Mouse (Mus musculus) embryonic stem cell, embryonic (primary cell): ENCODE measurements around the gene Tenm4.

Experiments used
- CTCF ChIA-PET, 4 experiments: fragments of 300-600 bp in 2 of 4; fragments of 350-600 bp in 2 of 4; sonication (Branson Sonifier 250); formaldehyde crosslinking; loops; one replicate each; lab custom pipeline; 2022; ENCODE audit warnings: inconsistent platforms in 2 of 4; lab: Charles Lee
- POLR2A ChIA-PET, 4 experiments: fragments of 300-600 bp in 2 of 4; fragments of 350-600 bp in 2 of 4; sonication (Branson Sonifier 250); formaldehyde crosslinking; loops; one replicate each; lab custom pipeline; 2022; ENCODE audit warnings: antibody characterized with exemption in 4 of 4, inconsistent platforms in 1 of 4; lab: Charles Lee

Gene Tenm4

GRCm38 (mm10) chr7:96643461-96644204, 472.6 kb downstream of the Tenm4 start:
- ChIA-PET POLR2A (interaction anchor here in 1 of 4 experiments (0.7 to 1.6 kb wide), 4 partner anchors 11 to 484 kb away, joined by 3 to 9 read pairs (median 4); no protein-coding TSS in a partner anchor), CTCF (interaction anchor here in 3 of 4 experiments (0.7 kb wide), 3 partner anchors 11 to 129 kb away, joined by 5 to 17 read pairs (median 6); no protein-coding TSS in a partner anchor)

GRCm38 (mm10) chr7:96644205-96644531, 473.1 kb downstream of the Tenm4 start:
- CTCF ChIA-PET, result interaction anchor here in 3 of 4 experiments (0.7 kb wide), 3 partner anchors 11 to 128 kb away, joined by 5 to 17 read pairs (median 6); no protein-coding TSS in a partner anchor
- POLR2A ChIA-PET, result interaction anchor here in 1 of 4 experiments (0.7 to 1.6 kb wide), 4 partner anchors 11 to 484 kb away, joined by 3 to 9 read pairs (median 4); no protein-coding TSS in a partner anchor

GRCm38 (mm10) chr7:96647657-96648056, 476.6 kb downstream of the Tenm4 start:
- CTCF ChIA-PET, result interaction anchor here in 1 of 4 experiments (0.5 kb wide), 1 partner anchor 443 kb away, joined by 4 read pairs; no protein-coding TSS in a partner anchor
- POLR2A ChIA-PET, result interaction anchor here in 1 of 4 experiments (0.6 to 1.1 kb wide), 2 partner anchors 9 to 56 kb away, joined by 3 to 4 read pairs; no protein-coding TSS in a partner anchor

DNA sequence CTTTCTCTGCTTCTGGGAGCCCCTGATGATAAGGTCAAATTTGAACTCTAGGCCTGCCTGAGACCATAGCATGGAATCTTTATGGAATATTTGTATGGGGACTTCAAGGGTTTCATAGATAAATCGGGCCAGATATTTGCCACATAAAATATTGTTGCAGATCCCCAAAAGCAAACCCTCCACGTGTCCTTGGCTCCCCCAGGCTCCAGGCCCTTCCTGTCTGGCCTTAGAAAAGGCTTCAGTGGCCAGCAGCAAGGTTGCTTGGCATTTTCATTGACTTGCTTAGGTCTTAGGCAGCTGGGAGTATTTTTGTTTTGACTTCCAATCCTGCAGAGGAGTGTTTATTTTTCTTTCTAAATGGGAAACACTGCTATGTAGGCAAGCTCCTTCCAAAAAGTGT, 477.6 kb downstream of the Tenm4 start:
- CTCF ChIA-PET, result no interaction called here
- POLR2A ChIA-PET, result interaction anchor here in 1 of 4 experiments (1.1 kb wide), 2 partner anchors 8 to 13 kb away, joined by 3 to 4 read pairs; no protein-coding TSS in a partner anchor

DNA sequence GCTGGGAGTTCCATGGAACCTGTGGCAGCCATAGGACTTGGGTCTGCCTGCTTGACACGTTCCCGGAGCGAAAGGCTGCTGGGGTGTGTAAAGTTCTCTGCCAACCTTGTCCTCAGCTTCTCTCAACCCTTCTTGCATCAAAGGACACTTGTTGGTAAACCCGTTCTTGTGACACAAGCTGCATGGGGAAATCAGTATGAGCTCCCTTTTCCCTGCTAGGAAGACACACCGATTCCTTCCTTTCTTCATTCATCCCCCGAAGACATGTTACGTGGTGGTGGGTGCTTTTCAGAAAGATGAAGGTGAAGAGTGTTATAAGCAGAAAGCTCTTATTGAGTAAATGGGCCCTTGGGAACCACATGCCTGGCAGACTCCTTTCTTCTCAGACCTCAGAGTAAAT, 478.1 kb downstream of the Tenm4 start:
- POLR2A ChIA-PET, result interaction anchor here in 1 of 4 experiments (1.1 kb wide), 1 partner anchor 13 kb away, joined by 3 read pairs; no protein-coding TSS in a partner anchor
- CTCF ChIA-PET, result no interaction called here

DNA sequence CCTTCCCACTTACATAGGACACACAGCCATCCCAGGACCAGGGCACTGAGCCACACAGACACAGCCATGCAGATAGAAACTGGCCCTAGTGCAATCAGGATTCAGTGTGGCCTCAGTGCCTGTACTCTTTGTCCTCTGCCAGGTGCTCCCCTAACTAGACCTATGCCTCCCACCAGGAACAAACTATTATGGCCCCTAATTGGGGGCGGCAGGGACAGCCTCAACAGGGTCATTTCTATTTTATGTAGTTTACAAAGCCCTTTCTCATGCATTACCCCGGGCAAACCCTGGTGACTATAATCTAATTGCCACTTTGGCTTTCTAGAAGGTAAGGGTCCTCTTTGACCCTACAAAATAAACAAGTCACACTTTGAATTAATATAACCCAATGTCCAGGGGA, 479.4 kb downstream of the Tenm4 start:
- CTCF ChIA-PET, result interaction anchor here in 1 of 4 experiments (0.5 kb wide), 1 partner anchor 22 kb away, joined by 7 read pairs; no protein-coding TSS in a partner anchor

DNA sequence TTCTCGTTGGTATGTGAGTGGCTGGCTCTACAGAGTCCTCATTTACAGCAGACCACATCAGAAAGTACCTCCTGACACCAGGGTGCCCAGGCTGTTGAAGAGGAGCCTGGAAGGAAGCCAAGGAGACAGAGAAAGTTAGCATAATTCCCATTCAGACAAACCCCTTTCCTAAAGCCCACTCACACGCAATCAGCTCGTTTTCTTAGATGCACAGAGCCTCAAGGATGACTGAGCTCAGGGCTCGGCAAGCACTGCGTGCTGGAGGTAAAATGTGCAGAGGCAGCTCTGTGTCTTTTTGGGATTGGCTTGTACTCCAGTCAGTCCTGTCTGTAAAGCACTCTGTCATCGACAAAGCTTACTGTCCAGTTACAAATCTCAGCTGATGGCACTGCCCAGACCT, 480.0 kb downstream of the Tenm4 start:
- POLR2A ChIA-PET, result interaction anchor here in 1 of 4 experiments (0.5 kb wide), 1 partner anchor 22 kb away, joined by 3 read pairs; no protein-coding TSS in a partner anchor
- CTCF ChIA-PET, result interaction anchor here in 1 of 4 experiments (0.5 kb wide), 1 partner anchor 22 kb away, joined by 7 read pairs; no protein-coding TSS in a partner anchor

More for the DNA sequence above, 479.4 kb downstream of the Tenm4 start:
- POLR2A ChIA-PET, result no interaction called here

GRCm38 (mm10) chr7:96651626-96652341, 480.7 kb downstream of the Tenm4 start:
- ChIA-PET POLR2A (interaction anchor here in 1 of 4 experiments (0.5 to 1.5 kb wide), 2 partner anchors 10 to 21 kb away, joined by 3 read pairs; no protein-coding TSS in a partner anchor), CTCF (interaction anchor here in 1 of 4 experiments (0.6 to 1.0 kb wide), 2 partner anchors 9 to 100 kb away, joined by 3 read pairs; no protein-coding TSS in a partner anchor)

DNA sequence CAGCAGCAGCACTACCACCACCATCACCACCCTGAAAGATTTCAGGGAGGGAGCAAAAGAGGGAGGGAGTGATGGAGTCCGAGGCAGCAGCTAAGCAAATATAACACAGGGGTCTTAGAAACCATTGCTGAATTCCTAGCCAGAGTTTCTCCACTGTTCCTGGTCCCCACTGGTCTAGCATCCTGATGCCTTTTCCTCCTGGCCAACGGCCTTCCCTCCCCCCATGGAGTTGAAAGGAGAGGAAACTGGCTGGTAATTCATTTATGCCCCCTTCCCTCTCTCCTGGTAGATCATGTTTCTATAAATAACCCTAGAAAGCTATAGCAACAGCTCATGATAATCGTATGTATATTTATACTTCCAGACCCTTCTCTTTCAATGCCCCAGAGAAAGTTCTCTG, 481.8 kb downstream of the Tenm4 start:
- CTCF ChIA-PET, result interaction anchor here in 1 of 4 experiments (0.6 to 1.1 kb wide), 2 partner anchors 8 to 67 kb away, joined by 3 to 8 read pairs; no protein-coding TSS in a partner anchor
- POLR2A ChIA-PET, result interaction anchor here in 2 of 4 experiments (0.5 to 1.6 kb wide), 6 partner anchors 9 to 791 kb away, joined by 3 to 4 read pairs (median 3); no protein-coding TSS in a partner anchor

- CTCF ChIA-PET, result interaction anchor here in 2 of 4 experiments (0.6 to 1.1 kb wide), 4 partner anchors 9 to 138 kb away, joined by 3 to 10 read pairs (median 4); no protein-coding TSS in a partner anchor
- POLR2A ChIA-PET, result interaction anchor here in 1 of 4 experiments (0.7 kb wide), 1 partner anchor 1289 kb away, joined by 5 read pairs; no protein-coding TSS in a partner anchor
These were observed 483.2 kb downstream of the Tenm4 start for GRCm38 (mm10) chr7:96654206-96654605.

- ChIA-PET CTCF (interaction anchor here in 2 of 4 experiments (0.6 to 1.2 kb wide), 7 partner anchors 11 to 380 kb away, joined by 3 to 10 read pairs (median 4); no protein-coding TSS in a partner anchor), POLR2A (interaction anchor here in 3 of 4 experiments (0.6 to 3.1 kb wide), 13 partner anchors 11 to 1290 kb away, joined by 3 to 23 read pairs (median 3); partner anchors contain the start of genes Alg8 (in 1 of the 3) and Nars2 (in 1 of the 3))
These were observed 484.2 kb downstream of the Tenm4 start for GRCm38 (mm10) chr7:96655096-96655716.

GRCm38 (mm10) chr7:96657101-96657830, 486.2 kb downstream of the Tenm4 start:
- ChIA-PET POLR2A (interaction anchor here in 2 of 4 experiments (0.5 to 3.1 kb wide), 6 partner anchors 9 to 294 kb away, joined by 3 to 23 read pairs (median 3); partner anchors contain the start of gene Nars2 (in 1 of the 2)), CTCF (no interaction called here)

GRCm38 (mm10) chr7:96657857-96658580, 487.0 kb downstream of the Tenm4 start:
- ChIA-PET POLR2A (interaction anchor here in 1 of 4 experiments (0.9 to 3.1 kb wide), 3 partner anchors 8 to 45 kb away, joined by 3 to 23 read pairs (median 3); no protein-coding TSS in a partner anchor), CTCF (interaction anchor here in 1 of 4 experiments (0.5 kb wide), 1 partner anchor 52 kb away, joined by 3 read pairs; no protein-coding TSS in a partner anchor)

DNA sequence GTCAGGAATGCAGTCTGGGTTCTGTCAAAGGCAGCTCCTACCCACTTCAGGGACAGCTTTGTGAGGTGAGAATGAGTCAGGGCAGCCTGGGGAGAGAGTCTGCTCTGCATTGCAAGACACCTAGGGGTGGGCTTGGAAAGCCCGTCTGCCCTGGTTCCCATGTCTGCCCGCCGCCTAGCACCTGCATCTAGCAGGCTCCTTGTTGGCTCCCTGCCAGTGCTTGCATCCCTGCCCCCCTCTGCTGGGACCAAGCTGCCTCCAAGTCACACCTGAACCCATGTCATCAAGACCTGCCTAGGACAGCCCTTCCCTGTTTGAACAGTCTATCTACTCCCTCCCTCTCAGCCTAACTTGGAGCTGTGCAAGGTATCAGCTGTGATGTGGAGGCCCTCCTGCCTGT, 489.9 kb downstream of the Tenm4 start:
- ChIA-PET CTCF (interaction anchor here in 1 of 4 experiments (0.9 kb wide), 1 partner anchor 9 kb away, joined by 3 read pairs; no protein-coding TSS in a partner anchor), POLR2A (interaction anchor here in 1 of 4 experiments (0.7 to 1.8 kb wide), 3 partner anchors 11 to 62 kb away, joined by 3 to 5 read pairs (median 3); no protein-coding TSS in a partner anchor)

GRCm38 (mm10) chr7:96661352-96662169, 490.5 kb downstream of the Tenm4 start:
- ChIA-PET POLR2A (interaction anchor here in 1 of 4 experiments (0.7 to 1.8 kb wide), 4 partner anchors 9 to 62 kb away, joined by 3 to 5 read pairs (median 3); no protein-coding TSS in a partner anchor), CTCF (interaction anchor here in 1 of 4 experiments (0.9 kb wide), 1 partner anchor 10 kb away, joined by 3 read pairs; no protein-coding TSS in a partner anchor)
